Mouse (Mus musculus) liver, embryonic 11.5 days (tissue): Measurements from ENCODE around the gene Myo1g. TPM values are rescaled to one million over a fixed set of nuclear protein-coding genes. Genes with fewer than 3 reads are reported as not detected.
"Not testable (repeated sequence)": the region's sequence is repeated elsewhere in the genome, so short reads cannot be mapped to it uniquely, and the experiment has no call there.

Experiments
- ATAC-seq: fragments of 200-750 bp; cut with Nextera tagmentation; replicated peaks from 2 replicates; pipeline ENCODE4 v1.8.0; 2017; ENCODE audit warnings: moderate number of reproducible peaks, mild to moderate bottlenecking, moderate TSS enrichment, moderate library complexity; ENCODE audit not compliant: low FRiP score
- DNase-seq: peaks from one replicate; pipeline ENCODE4 v3.0.0-alpha.2; 2017; ENCODE audit warnings: low spot score
- H3K27ac ChIP-seq: fragments of 300-500 bp; sonication (generic); 2 replicates; pipeline ENCODE4 v1.5.1; 2014; ENCODE audit warnings: mild to moderate bottlenecking, low read depth, low read length, control low read depth
- H3K27me3 ChIP-seq: fragments of 300-500 bp; sonication (generic); replicated peaks from 2 replicates; pipeline ENCODE4 v1.6.1; 2014; ENCODE audit warnings: low read length, mixed read lengths; ENCODE audit not compliant: control insufficient read depth, insufficient read depth
- H3K36me3 ChIP-seq: fragments of 300-500 bp; sonication (generic); 2 replicates; pipeline ENCODE4 v1.6.1; 2014; ENCODE audit warnings: mild to moderate bottlenecking, low read length, moderate library complexity, mixed read lengths; ENCODE audit not compliant: control insufficient read depth, insufficient read depth
- H3K4me1 ChIP-seq: fragments of 300-500 bp; sonication (generic); replicated peaks from 2 replicates; pipeline ENCODE4 v1.6.1; 2014; ENCODE audit warnings: low read length, mixed read lengths; ENCODE audit not compliant: control insufficient read depth, insufficient read depth
- H3K4me2 ChIP-seq: fragments of 300-500 bp; sonication (generic); 2 replicates; pipeline ENCODE4 v1.6.1; 2014; ENCODE audit warnings: mild to moderate bottlenecking, control low read depth, moderate library complexity
- H3K4me3 ChIP-seq: fragments of 300-500 bp; sonication (generic); 2 replicates; pipeline ENCODE4 v1.5.1; 2014; ENCODE audit warnings: low read depth, low read length, control low read depth
- H3K9ac ChIP-seq: fragments of 300-500 bp; sonication (generic); 2 replicates; pipeline ENCODE4 v1.6.1; 2014; ENCODE audit warnings: low read depth, low read length, control low read depth
- H3K9me3 ChIP-seq: fragments of 300-500 bp; sonication (generic); 2 replicates; pipeline ENCODE4 v1.6.1; 2016; ENCODE audit warnings: low read length, inconsistent platforms, mixed read lengths; ENCODE audit not compliant: control insufficient read depth
- WGBS: fragments of 180-500 bp; shearing (Covaris S2); extraction: QIAGEN DNeasy Blood & Tissue Kit; methylation state at CpG from one replicate; pipeline ENCODE4 v1.1.7; 2014; 5-methylcytosine and 5-hydroxymethylcytosine counted together
- polyA plus RNA-seq: library from polyadenylated mRNA; unstranded; fragments of >200 nt; fragmentation: Nextera tagmentation; extraction: Ambion mirVana; gene quantifications from 2 replicates; pipeline ENCODE4 v1.2.1, GENCODE M21; 2014

The Myo1g gene
- polyA plus RNA-seq, 1 experiment from 2014 or later: 5.6 TPM

DNA sequence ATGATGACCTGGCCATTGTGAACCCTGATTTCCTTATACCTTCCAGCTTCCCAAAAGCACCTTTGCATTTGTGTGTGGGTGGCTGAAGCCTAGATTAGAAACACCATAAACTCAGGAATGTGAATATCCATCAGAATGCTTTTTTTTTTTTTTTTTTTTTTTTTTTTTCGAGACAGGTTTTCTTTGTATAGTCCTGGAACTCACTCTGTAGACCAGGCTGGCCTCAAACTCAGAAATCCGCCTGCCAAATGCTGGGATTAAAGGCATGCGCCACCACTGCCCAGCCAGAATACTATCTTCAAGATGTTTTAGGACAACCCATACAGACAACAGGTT lies 25.1 kb upstream of the Myo1g start:
- WGBS: 36% methylated on average over 3 of the region's 3 CpGs

DNA sequence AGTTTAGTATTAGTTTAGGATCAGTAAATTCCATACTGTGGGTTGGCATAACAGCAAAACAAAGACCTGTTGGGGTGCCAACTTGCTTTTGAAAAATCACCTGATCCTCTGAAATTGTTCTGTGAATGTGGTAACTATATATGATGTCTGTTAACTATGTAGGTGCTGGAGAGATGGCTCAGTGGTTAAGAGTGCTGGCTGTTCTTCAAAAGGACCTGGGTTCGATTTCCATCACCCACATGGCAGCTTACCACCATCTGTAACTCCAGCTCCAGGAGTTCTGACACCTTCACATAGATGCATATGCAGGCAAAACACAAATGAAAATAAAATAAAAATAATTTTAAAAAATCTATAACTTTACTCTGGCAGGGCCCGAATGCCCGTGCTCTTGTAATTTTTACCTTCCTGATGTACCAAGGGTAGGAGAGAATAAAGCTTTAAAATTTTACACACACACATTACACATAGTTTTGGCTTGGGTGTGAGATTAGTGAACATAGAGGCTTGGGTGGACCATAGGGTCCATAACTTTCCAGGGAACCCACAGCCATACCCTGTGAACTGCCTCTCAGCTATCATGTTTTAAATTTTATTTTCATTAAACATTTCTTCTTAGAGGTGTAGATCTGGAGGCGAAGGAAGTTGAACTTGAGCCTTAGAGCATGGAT lies 24.6 kb upstream of the Myo1g start:
- 88% methylated on average over 4 of the region's 4 CpGs for WGBS
- Histone ChIP-seq H3K9me3 (no peaks in the 10 kb centered on the region), H3K36me3 (no peaks in the 10 kb centered on the region), H3K9ac (0 out of 2 replicates have a peak overlapping the region, but pooled peaks have one; percentile 87), H3K4me1 (peaks cover 14% of the 10 kb centered on the region), H3K27me3 (no peaks in the 10 kb centered on the region), H3K4me3 (no peak overlapping the region), H3K27ac (no peak overlapping the region; the same call in 1 of the 2 replicates), H3K4me2 (peak overlapping the region; percentile 93)
- no peak for ATAC-seq
- no peak for DNase-seq

More for the DNA sequence above, 25.1 kb upstream of the Myo1g start:
- Histone ChIP-seq H3K9me3 (no peaks in the 10 kb centered on the region), H3K27me3 (no peaks in the 10 kb centered on the region), H3K36me3 (no peaks in the 10 kb centered on the region), H3K4me2 (peak overlapping the region; percentile 93), H3K4me1 (peaks cover 14% of the 10 kb centered on the region), H3K4me3 (peak overlapping the region; percentile 81), H3K9ac (peak overlapping the region; percentile 87), H3K27ac (peak overlapping the region; percentile 99)
- ATAC-seq: 0 out of 2 replicates have a peak, but pooled peaks have one; percentile 3
- DNase-seq: no peak

DNA sequence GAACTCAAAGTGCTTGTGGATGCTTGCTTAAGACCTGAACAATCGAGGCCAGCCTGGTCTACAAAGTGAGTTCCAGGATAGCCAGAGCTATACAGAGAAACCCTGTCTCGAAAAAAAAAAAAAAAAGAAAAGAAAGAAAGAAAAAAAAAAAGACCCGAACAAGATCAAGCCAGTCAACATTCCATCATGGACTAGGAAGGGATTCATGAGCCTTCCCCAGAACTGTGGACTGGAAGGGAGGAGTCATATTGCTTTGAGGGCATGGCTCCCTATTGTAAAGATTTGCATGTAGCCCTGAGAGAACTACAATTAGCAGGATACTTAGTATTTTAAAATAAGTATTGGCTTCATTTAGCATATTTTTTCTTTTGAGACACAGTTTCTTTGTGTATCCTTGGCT lies 23.9 kb upstream of the Myo1g start:
- no peak for ATAC-seq
- Histone ChIP-seq H3K4me1 (peaks cover 14% of the 10 kb centered on the region), H3K27ac (no peak overlapping the region), H3K27me3 (no peaks in the 10 kb centered on the region), H3K36me3 (no peaks in the 10 kb centered on the region), H3K9ac (no peak overlapping the region), H3K9me3 (no peaks in the 10 kb centered on the region), H3K4me3 (no peak overlapping the region), H3K4me2 (no peak overlapping the region)
- DNase-seq: no peak
- WGBS: 74% methylated on average over 3 of the region's 3 CpGs

DNA sequence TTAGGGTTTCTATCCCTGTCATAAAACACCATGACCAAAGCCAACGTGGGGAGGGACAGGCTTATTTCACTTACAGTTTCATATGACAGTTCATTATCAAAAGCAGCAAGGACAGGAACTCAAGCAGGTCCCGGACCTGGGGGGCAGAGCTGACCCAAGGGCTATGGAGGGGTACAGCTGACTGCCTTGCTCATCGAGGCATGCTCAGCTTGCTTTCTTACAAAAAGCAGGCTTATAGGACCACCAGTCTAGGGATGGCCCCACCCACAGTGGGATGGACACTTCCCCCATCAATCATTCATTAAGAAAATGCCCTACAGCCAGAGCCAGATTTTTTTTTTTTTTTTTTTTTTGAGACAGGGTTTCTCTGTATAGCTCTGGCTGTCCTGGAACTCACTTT lies 10.0 kb upstream of the Myo1g start:
- peaks cover 8% of the 10 kb centered on the region for H3K36me3 ChIP-seq
- no peak overlapping the region for H3K9ac ChIP-seq
- H3K27me3 ChIP-seq: no peaks in the 10 kb centered on the region
- WGBS: 81% methylated on average over 3 of the region's 3 CpGs
- peaks cover 4% of the 10 kb centered on the region for H3K4me1 ChIP-seq
- no peak overlapping the region for H3K4me2 ChIP-seq
- H3K4me3 ChIP-seq: no peak overlapping the region
- H3K9me3 ChIP-seq: no peaks in the 10 kb centered on the region
- H3K27ac ChIP-seq: no peak overlapping the region
- no peak for ATAC-seq
- no peak for DNase-seq

DNA sequence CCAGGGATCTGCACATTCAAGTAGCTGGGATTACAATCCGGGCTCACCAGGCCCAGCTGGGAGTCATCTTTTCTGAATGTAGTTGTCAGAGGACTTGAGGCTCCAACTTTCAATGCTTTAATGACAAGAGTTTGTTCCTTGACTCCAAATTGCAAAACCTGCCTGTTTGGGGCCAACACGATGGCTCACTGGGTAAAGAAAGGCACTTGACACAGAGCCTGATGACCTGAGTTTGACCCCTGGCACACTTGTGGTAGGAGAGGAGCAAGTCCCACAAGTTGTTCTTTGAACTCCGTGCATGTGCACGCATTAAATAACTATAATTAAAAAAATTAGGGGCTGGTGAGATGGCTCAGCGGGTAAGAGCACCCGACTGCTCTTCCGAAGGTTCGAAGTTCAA lies 9.2 kb upstream of the Myo1g start:
- no peak overlapping the region for H3K9ac ChIP-seq
- DNase-seq (no peak), ATAC-seq (no peak)
- no peak overlapping the region for H3K4me3 ChIP-seq
- no peaks in the 10 kb centered on the region for H3K27me3 ChIP-seq
- H3K27ac ChIP-seq: no peak overlapping the region
- peaks cover 16% of the 10 kb centered on the region for H3K36me3 ChIP-seq
- no peaks in the 10 kb centered on the region for H3K9me3 ChIP-seq
- no peak overlapping the region for H3K4me2 ChIP-seq
- peaks cover 5% of the 10 kb centered on the region for H3K4me1 ChIP-seq
- 93% methylated on average over 8 of the region's 8 CpGs for WGBS

DNA sequence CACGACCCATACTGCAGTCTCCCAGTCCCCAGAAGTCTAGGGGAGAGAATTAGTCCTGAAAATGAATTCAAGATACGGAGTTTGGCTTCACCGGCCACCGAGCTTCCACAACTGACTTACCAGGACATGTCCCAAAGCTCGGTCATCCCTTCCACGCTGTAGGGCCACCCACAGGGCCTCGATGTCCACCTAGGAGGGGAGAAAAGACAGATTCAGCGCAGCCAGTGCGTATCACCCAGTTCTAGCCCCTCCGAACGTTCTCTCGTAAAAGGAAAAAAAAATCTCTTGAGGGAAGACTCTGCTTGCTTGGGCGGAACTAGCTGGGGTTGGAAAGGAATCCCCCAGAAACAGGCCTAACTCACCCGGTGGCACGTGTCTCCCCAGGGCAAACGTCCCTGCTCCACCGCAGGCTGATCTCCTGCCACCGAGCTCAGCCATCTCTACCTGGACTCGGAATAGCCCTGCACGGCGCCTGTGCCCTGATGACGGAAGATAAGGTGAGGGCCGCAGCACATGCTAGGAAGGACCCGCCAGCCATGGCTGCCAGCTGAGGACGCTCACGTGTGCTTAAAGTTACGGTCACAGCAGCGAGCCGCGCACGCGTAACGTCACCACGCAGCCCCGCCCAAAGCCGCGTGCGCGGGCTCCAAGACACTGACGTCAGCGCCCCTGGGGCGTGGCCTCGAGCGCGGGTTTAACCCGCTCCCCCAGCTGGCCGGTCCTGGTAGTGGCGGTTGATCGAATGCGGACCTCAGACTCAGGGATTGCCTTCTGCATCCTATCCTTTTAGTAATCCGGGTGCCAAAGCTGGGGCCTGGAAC lies 7.6 kb upstream of the Myo1g start:
- peaks cover 5% of the 10 kb centered on the region for H3K4me1 ChIP-seq
- peaks cover 25% of the 10 kb centered on the region for H3K36me3 ChIP-seq
- WGBS: under 1% methylated on average over 51 of the region's 51 CpGs
- no peaks in the 10 kb centered on the region for H3K27me3 ChIP-seq
- ATAC-seq (peak; percentile 91), DNase-seq (peak; percentile 99)
- H3K9ac ChIP-seq: peak overlapping the region; percentile 74
- H3K4me2 ChIP-seq: peak overlapping the region; percentile 66
- no peaks in the 10 kb centered on the region for H3K9me3 ChIP-seq
- peak overlapping the region; percentile 77 for H3K4me3 ChIP-seq
- H3K27ac ChIP-seq: peak overlapping the region; percentile 83

DNA sequence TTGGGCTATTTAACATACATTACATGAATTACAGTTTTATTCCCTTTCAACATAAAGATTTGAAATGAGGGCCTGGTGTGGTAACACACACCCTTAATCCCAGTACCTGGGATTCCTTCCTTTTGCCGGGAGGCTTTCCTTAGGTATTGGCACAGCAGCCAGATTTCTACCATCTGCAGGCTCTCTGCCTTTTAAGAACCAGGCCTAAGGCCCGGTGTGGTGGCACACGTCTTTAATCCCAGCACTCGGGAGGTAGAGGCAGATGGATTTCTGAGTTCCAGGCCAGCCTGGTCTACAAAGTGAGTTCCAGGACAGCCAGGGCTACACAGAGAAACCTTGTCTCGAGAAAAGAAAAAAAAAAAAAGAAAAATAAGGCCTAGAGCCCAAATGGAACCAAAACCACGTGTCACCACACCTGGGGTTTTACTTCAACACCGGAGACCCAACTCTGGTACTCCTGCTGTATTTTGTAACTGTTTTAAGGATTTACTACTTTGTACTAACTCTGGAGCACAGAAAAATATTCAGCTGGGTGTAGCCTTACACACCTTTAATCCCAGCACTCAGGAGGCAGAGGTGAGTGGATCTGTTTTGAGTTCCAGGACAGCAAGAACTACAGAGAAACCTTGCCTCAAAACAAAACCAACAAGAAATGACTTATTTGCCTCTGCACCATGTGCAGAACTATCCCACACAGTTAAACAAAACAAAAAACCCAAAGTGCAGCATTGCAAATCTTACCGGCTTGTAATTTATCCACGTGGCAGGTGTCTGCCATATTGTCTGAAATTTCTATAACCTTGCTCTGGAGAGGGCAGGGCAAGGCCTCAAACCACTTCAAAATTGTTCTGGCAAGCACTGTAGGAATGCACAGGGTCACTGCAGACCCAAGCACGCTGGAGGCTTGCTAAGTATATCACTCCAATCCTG lies 6.8 kb upstream of the Myo1g start:
- Histone ChIP-seq H3K9ac (peak overlapping the region; percentile 74), H3K36me3 (peaks cover 25% of the 10 kb centered on the region), H3K4me1 (peaks cover 5% of the 10 kb centered on the region), H3K27me3 (no peaks in the 10 kb centered on the region), H3K4me3 (peak overlapping the region; percentile 77), H3K4me2 (peak overlapping the region; percentile 66), H3K27ac (peak overlapping the region; percentile 83), H3K9me3 (no peaks in the 10 kb centered on the region)
- WGBS: 9% methylated on average over 10 of the region's 10 CpGs
- DNase-seq (no peak), ATAC-seq (peak; percentile 39)

DNA sequence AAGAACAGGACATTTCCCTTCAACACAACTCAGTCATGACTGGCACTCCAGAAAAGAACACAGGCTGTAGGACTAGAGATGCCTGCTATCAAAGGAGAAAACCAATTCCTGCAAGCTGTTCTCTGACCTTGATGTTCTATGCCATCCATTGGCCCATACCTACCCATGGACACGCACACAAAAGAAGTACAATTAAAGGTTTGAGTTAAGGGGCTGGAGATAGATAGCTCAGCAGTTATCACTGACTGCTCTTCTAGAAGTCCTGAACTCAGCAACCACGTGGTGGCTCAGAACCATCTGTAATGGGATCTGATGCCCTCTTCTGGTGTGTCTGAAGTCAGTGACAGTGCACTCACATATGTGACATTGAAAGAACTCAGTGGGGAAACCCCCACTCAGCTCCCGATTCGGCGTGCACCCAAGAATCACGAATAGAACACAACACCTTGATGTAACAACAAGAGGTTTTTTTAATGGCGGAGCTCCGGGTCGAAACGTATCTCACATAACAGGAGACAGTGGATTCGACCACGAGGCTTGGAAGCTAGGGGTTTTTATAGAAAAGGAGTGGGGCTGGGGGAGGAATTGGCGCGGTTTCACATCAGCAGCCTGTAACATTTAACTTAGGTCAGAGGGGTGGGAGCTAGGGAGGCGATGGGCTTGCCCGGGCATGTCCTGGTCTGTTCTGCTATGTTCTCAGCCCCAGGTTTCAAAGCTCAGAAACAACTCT lies 5.9 kb upstream of the Myo1g start:
- peaks cover 25% of the 10 kb centered on the region for H3K36me3 ChIP-seq
- H3K27ac ChIP-seq: peak overlapping the region; percentile 83
- not testable (repeated sequence) for ATAC-seq

More for the DNA sequence above, 5.9 kb upstream of the Myo1g start:
- not testable (repeated sequence) for H3K27me3 ChIP-seq, H3K4me1 ChIP-seq, DNase-seq, H3K9me3 ChIP-seq
- peak overlapping the region; percentile 66 for H3K4me2 ChIP-seq
- WGBS: 43% methylated on average over 10 of the region's 16 CpGs
- peak overlapping the region; percentile 74 for H3K9ac ChIP-seq
- H3K4me3 ChIP-seq: peak overlapping the region; percentile 77
